Comparison of ENCODE assay signal across 8 mouse cellular contexts in the genomic region with DNA sequence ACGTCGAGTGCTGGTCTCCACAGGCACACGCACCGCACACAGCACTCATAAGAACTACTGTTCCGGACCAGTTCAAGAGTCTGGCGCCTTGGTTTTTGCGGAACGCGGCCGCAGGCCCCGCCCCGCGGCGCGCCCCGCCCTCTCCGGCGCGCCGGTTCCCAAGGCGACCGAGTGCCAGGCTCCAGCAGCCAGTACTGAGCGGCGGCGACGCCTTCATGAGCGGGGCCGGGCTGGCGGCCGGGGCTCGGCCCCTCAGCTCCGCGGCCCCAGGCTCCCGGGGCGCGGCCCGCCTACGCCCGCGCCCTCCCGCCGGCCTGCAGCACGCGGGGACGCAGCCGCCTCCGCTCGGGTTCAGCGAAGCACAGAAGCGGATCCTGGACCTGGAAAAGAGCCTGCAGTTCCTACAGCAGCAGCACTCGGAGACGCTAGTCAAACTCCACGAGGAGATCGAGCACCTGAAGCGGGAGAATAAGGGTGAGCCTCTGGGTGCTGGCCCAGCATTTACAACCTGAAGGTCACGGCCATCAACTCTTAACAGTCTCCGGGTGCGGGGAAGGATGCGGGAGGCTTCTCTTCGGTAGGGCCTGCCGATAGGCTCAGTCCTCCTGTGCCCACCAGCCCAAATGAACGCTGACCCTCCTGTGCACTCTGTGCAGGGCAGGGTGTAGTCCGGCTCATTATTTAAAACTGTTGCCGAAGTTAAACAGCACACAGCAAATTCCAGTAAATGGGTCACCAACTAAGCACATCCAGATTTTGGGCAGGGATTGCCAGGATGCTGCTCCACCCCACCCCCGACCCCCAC. TPM values are rescaled to one million over a fixed set of nuclear protein-coding genes. Genes with fewer than 3 reads are reported as not detected.
A peak's percentile ranks its signal among the peaks of the same experiment; 100 is the strongest.
DNase-seq lines count a peak whose midpoint lies in the region; ATAC-seq lines count a peak whose summit lies in the region.

Gene Ccdc74a (plus strand): TSS at position 161 of the 805 bp plus-strand sequence.

- intact Hi-C loops in gastrocnemius, postnatal 14 days (cut with DNase I; ENCODE audit: low total_unique reads): no loop called here
- intact Hi-C loops in left cerebral cortex, postnatal 10 days (cut with DNase I): loop anchor here (10.0 kb wide), 1 partner anchor 168 kb away; no protein-coding TSS in a partner anchor

- DNase-seq in adrenal gland, adult 8-10 months: peak; percentile 73
- peak; percentile 91 for DNase-seq in embryo, embryonic 10.5 days (ENCODE audit: low spot score)
- peak; percentile 82 for DNase-seq in gastrocnemius, postnatal 14 days
- DNase-seq in induced T-regulatory cell, adult 2 months (ENCODE audit: low read depth): peak; percentile 86
- peak; percentile 61 to 89 for DNase-seq in left cerebral cortex, postnatal 10 days (ENCODE audit: extremely low spot score in 1 of 2, low spot score in 2 of 2)
- peak; percentile 71 for DNase-seq in right cerebral cortex, postnatal 14 days
- peak; percentile 84 for DNase-seq in yolk sac, embryonic 10.5 days (ENCODE audit: low spot score)

- peak; percentile 81 for ATAC-seq in megakaryocyte-erythroid progenitor cell, adult 5-6 weeks (replicated peaks; ENCODE audit: low FRiP score, low TSS enrichment, poor library complexity, severe bottlenecking)

RNA-seq across cellular contexts. Expression of gene Ccdc74a, which starts in this region (rescaled TPM):
- total RNA-seq in adrenal gland, adult 8-10 months (2022): 1 to 10 TPM in 3 of 4 experiments, under 1 TPM in 1; 0.81 to 3.8 (median 2.1) TPM
- 1 to 10 TPM in 1 of 2 experiments, under 1 TPM in 1; 0.82 to 1.5 TPM for total RNA-seq in gastrocnemius, postnatal 14 days (2021)
- total RNA-seq in left cerebral cortex, postnatal 10 days (2021): 10 to 100 TPM; 30.3 to 32.3 TPM
- total RNA-seq in megakaryocyte-erythroid progenitor cell, adult 5-6 weeks (2014; fragmentation: Nextera tagmentation): 1.3 and 13.1 TPM in 2 replicates
- 0.42 and 9.2 TPM in 2 replicates for total RNA-seq in megakaryocyte-erythroid progenitor cell, adult 5-6 weeks (2017)

Comparison
In these comparisons a context has a peak if more than half of its experiments do, and no peak if none do; other contexts are left out.
1. Peak in every context shown above with its lines: DNase-seq and ATAC-seq.